Mouse (Mus musculus) liver, postnatal 0 days (tissue): ENCODE data around the gene Disp2.
A peak's percentile ranks its signal among the peaks of the same experiment; 100 is the strongest.

Experiments used
- CTCF ChIP-seq: sonication (generic); IDR thresholded peaks from 2 replicates; pipeline ENCODE4 v1.5.1; 2016; ENCODE audit warnings: antibody characterized with exemption, low read depth
- EP300 ChIP-seq: IDR thresholded peaks from 2 replicates; pipeline ENCODE4 v1.6.1; 2016; ENCODE audit warnings: antibody characterized with exemption, low read depth, mild to moderate bottlenecking

GRCm38 (mm10) chr2:118805137-118805536 lies 25.6 kb downstream of the Disp2 start:
- TF ChIP-seq CTCF = no peak
- peak; percentile 28; the same call in 1 of the 2 replicates for TF ChIP-seq EP300
